Mouse (Mus musculus) forebrain, postnatal 0 days (tissue): ENCODE data around the gene Upf1. TPM values are rescaled to one million over a fixed set of nuclear protein-coding genes. Genes with fewer than 3 reads are reported as not detected.

Source experiments
- ATAC-seq: fragments of 200-750 bp; cut with Nextera tagmentation; 2 replicates; pipeline ENCODE4 v1.8.0; 2017; ENCODE audit warnings: mild to moderate bottlenecking, moderate library complexity
- DNase-seq: peaks from one replicate; pipeline ENCODE4 v3.0.0-alpha.2; 2015
- H3K27ac ChIP-seq: fragments of 300-500 bp; sonication (generic); 2 replicates; pipeline ENCODE4 v1.5.1; 2014; ENCODE audit warnings: low read depth, mild to moderate bottlenecking, antibody characterized with exemption, low read length, moderate library complexity, mixed read lengths
- H3K27me3 ChIP-seq: fragments of 300-500 bp; sonication (generic); 2 replicates; pipeline ENCODE4 v1.6.1; 2014; ENCODE audit warnings: mild to moderate bottlenecking, low read length, mixed read lengths; ENCODE audit not compliant: insufficient read depth
- H3K36me3 ChIP-seq: fragments of 300-500 bp; sonication (generic); 2 replicates; pipeline ENCODE4 v1.6.1; 2014; ENCODE audit warnings: mild to moderate bottlenecking, moderate library complexity; ENCODE audit not compliant: insufficient read depth
- H3K4me1 ChIP-seq: fragments of 300-500 bp; sonication (generic); 2 replicates; pipeline ENCODE4 v1.6.1; 2014; ENCODE audit warnings: antibody characterized with exemption; ENCODE audit not compliant: insufficient read depth
- H3K4me2 ChIP-seq: fragments of 300-500 bp; sonication (generic); 2 replicates; pipeline ENCODE4 v1.6.1; 2014; ENCODE audit warnings: low read depth, mild to moderate bottlenecking, moderate library complexity
- H3K4me3 ChIP-seq: fragments of 300-500 bp; sonication (generic); 2 replicates; pipeline ENCODE4 v1.5.1; 2014; ENCODE audit warnings: low read depth, low read length, mixed read lengths
- H3K9ac ChIP-seq: fragments of 300-500 bp; sonication (generic); 2 replicates; pipeline ENCODE4 v1.6.1; 2014; ENCODE audit warnings: mild to moderate bottlenecking
- H3K9me3 ChIP-seq: fragments of 300-500 bp; sonication (generic); 2 replicates; pipeline ENCODE4 v1.6.1; 2016; ENCODE audit warnings: low read length
- CTCF ChIP-seq: sonication (generic); IDR thresholded peaks from 2 replicates; pipeline ENCODE4 v1.5.1; 2016; ENCODE audit warnings: antibody characterized with exemption, control low read depth, low read depth
- WGBS: fragments of 180-500 bp; shearing (Covaris S2); extraction: QIAGEN DNeasy Blood & Tissue Kit; methylation state at CpG from one replicate; pipeline ENCODE4 v1.1.7; 2014; 5-methylcytosine and 5-hydroxymethylcytosine counted together
- polyA plus RNA-seq: library from polyadenylated mRNA; unstranded; fragments of >200 nt; fragmentation: Nextera tagmentation; extraction: Ambion mirVana; gene quantifications from 2 replicates; pipeline ENCODE4 v1.2.1, GENCODE M21; 2015
- total RNA-seq: library from RNA; depleted of rRNA; stranded (reverse); fragments of >200 nt; gene quantifications from 2 replicates; pipeline ENCODE4 v1.2.3, GENCODE M21; 2014

Gene Upf1
- total and polyA plus RNA-seq, 2 experiments from 2014 or later = 9.0 to 38.7 TPM

DNA sequence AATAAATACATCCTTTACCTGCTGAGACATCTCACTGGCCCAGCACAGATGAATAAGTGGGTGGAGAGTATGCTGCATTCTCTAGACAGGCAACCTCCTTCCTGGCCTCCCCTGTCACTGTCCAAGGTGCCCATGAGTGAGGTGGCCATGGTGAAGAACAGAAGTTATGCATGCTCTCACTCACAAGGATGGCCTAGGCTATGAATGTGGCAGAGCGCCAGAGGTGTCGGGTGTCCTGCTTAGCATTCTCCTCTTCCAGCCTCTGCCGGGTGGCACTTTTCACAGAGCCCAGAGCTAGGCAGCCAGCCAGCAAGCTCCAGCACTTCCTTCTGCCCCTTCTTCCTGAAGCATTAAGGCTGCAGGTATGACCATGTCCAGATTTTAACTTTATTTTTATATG lies 6.3 kb upstream of the Upf1 start:
- Histone ChIP-seq H3K27ac (no peak overlapping the region), H3K36me3 (no peaks in the 10 kb centered on the region), H3K4me3 (no peak overlapping the region), H3K9me3 (no peaks in the 10 kb centered on the region), H3K9ac (no peak overlapping the region), H3K27me3 (no peaks in the 10 kb centered on the region), H3K4me1 (no peaks in the 10 kb centered on the region), H3K4me2 (no peak overlapping the region)
- TF ChIP-seq CTCF = no peak
- WGBS = 16% methylated on average over 3 of the region's 3 CpGs
- ATAC-seq (no peak), DNase-seq (no peak)

DNA sequence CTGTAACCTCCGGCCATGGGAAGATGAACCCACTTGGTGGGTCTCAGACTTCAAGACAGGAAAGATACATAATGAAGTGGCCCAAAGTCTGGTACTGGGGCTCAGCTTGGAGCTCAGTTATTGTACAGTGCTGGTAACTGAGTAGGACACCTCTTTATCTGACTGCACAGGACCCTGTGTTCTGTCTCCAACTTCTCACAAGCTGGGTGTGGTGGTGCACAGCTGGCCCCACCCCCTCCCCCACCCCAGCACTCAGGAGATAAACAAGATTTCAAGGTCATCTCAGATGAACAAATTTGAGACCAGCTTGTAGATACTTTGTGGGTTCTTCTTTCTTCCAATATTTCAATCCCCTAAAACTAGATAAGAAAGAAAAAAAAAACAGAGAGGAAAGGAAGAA lies 3.0 kb upstream of the Upf1 start:
- no peak overlapping the region for H3K4me3 ChIP-seq
- H3K27ac ChIP-seq = no peak overlapping the region
- no peak overlapping the region for H3K9ac ChIP-seq
- H3K4me1 ChIP-seq = peaks cover 12% of the 10 kb centered on the region
- 100% methylated on average over 1 of the region's 1 CpGs for WGBS
- ATAC-seq (no peak), DNase-seq (no peak)
- no peaks in the 10 kb centered on the region for H3K9me3 ChIP-seq
- no peaks in the 10 kb centered on the region for H3K36me3 ChIP-seq
- TF ChIP-seq CTCF = no peak
- H3K27me3 ChIP-seq = no peaks in the 10 kb centered on the region
- no peak overlapping the region for H3K4me2 ChIP-seq

DNA sequence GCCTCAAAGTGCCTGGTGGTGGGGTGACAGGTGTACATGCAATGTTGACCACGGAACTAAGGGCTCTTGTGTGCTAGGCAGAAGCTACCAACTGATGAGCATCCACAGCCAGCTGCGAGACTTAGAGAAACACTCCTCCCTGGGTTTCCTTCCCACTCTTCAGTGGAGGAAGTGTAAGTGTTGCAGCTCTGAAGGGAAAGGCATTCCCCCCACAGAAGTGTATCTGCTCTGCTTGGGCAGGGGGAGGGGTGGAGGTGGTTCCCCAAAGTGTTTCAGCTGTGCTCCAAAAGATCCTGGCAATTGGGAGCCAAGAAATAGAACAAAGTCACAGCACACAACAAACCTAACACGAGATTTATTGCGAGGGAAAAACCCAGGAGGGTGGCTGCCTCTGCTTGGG lies 926 bp upstream of the Upf1 start:
- no peak; the same call in 1 of the 2 replicates for ATAC-seq
- Histone ChIP-seq H3K36me3 (no peaks in the 10 kb centered on the region), H3K27me3 (no peaks in the 10 kb centered on the region)

DNA sequence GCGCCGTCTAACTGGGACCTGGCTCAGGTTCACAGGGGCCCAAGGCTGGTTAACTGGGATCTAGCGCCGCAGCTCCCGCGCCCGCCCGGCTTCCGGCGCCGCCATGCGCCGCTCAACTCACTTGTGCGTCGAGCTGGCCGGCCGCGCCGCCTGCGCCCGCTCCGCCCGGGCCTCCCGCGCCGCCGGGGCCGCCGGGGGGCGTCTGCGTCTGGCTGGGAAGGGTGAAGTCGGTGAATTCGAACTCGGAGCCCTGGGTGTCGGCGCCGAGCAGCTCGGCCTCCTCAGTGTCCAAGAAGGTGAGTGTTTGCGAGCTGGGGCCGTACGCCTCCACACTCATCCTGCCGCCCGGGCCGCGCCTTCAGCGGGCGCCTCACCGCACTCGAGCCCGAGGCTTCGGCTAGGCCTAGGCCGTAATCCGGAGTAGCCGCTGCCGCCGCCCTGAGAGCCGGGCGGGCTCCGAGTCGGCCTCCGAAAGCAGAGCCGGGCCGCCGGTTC lies 374 bp downstream of the Upf1 start:
- ATAC-seq (peak; percentile 61), DNase-seq (no peak)
- H3K27ac ChIP-seq = peak overlapping the region; percentile 91
- peak overlapping the region; percentile 96 for H3K4me2 ChIP-seq
- H3K9ac ChIP-seq = peak overlapping the region; percentile 91
- peak; percentile 4; the same call in 1 of the 2 replicates for TF ChIP-seq CTCF
- H3K4me3 ChIP-seq = peak overlapping the region; percentile 94
- no peaks in the 10 kb centered on the region for H3K9me3 ChIP-seq
- H3K27me3 ChIP-seq = no peaks in the 10 kb centered on the region
- WGBS = 5% methylated on average over 56 of the region's 64 CpGs
- peaks cover 19% of the 10 kb centered on the region for H3K4me1 ChIP-seq
- no peaks in the 10 kb centered on the region; the same call in 1 of the 2 replicates for H3K36me3 ChIP-seq

More for the DNA sequence above, 926 bp upstream of the Upf1 start:
- Histone ChIP-seq H3K4me1 (peaks cover 19% of the 10 kb centered on the region), H3K4me3 (peak overlapping the region; percentile 94), H3K27ac (peak overlapping the region; percentile 86), H3K9ac (peak overlapping the region; percentile 68), H3K9me3 (no peaks in the 10 kb centered on the region), H3K4me2 (peak overlapping the region; percentile 73)
- 52% methylated on average over 4 of the region's 4 CpGs for WGBS
- no peak for TF ChIP-seq CTCF
- DNase-seq = no peak

DNA sequence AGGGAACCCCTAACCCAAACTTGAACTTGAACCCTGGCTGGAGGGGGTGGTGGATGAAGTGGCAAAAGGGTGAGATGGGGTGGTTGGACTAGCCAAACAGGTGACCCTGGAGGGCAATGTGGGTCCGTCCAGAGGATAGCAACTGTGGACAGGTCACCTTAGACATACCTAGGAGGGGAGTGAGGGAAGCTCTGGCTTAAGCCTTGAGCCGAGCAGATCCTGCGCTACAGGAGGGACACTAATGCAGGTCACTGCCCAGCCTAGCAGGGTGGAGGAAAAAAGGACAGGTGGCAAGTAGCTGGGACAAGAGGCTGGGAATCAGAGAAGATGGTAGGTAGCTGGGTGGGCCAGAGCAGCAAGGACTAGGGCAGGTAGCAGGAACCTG lies 1.1 kb downstream of the Upf1 start:
- no peaks in the 10 kb centered on the region for H3K9me3 ChIP-seq
- H3K4me3 ChIP-seq = peak overlapping the region; percentile 94
- H3K4me2 ChIP-seq = peak overlapping the region; percentile 96
- TF ChIP-seq CTCF = no peak
- no peaks in the 10 kb centered on the region; the same call in 1 of the 2 replicates for H3K36me3 ChIP-seq
- ATAC-seq (no peak), DNase-seq (no peak)
- H3K9ac ChIP-seq = peak overlapping the region; percentile 91
- H3K27ac ChIP-seq = no peak overlapping the region
- WGBS = 24% methylated on average over 3 of the region's 3 CpGs
- H3K27me3 ChIP-seq = no peaks in the 10 kb centered on the region
- H3K4me1 ChIP-seq = peaks cover 19% of the 10 kb centered on the region

DNA sequence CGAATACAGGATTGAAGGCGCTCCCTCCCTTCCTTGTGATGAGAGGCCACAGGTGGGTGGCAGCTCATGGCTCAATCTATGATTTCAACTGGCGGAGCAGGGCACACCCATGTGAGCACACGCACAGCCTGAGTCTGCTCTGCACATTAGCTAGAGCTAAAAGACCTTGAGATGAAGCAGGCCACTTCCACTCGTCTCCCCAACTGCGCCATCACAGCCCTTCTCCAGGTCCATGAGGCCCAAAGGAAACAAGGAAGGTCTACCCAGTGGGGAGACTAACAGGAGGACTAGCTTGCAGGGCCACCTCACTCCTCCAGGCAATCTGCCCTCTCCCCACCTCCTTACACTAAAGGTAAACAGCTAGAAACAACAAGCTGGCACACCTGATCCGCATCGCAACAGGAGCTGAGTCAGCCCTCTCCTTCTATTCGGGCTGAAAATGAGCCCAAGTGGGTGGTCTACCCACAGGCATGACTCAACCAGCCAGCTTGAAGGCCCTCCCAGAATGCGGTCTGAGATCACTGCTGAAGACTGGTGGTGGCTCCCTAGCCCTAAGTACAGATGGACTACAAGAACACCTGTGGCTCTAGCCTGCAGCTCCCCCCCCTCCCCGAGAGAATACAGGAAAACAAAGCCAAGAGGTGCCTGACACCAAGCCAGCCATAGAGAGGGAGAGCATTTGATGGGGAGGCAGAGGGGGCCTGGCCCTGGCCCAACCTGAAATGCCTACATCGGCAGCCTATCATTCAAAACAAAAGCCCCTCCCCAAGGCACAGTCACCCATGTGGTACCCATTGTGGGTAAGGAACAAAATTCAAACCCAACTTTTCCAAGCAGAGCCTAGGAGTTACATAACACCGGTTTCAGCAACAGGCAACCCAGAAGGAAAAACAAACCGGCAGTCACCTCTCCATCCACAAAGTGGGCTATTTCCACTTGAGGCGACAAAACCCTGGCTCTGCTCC lies 1.8 kb downstream of the Upf1 start:
- ATAC-seq (no peak), DNase-seq (no peak)
- peak overlapping the region; percentile 94 for H3K4me3 ChIP-seq
- H3K9me3 ChIP-seq = no peaks in the 10 kb centered on the region
- H3K27ac ChIP-seq = no peak overlapping the region
- peaks cover 2% of the 10 kb centered on the region; the same call in 1 of the 2 replicates for H3K36me3 ChIP-seq
- 42% methylated on average over 15 of the region's 15 CpGs for WGBS
- no peak for TF ChIP-seq CTCF
- H3K9ac ChIP-seq = peak overlapping the region; percentile 91
- peaks cover 19% of the 10 kb centered on the region for H3K4me1 ChIP-seq
- H3K27me3 ChIP-seq = no peaks in the 10 kb centered on the region
- peak overlapping the region; percentile 96 for H3K4me2 ChIP-seq
